Mouse (Mus musculus): Measurements from ENCODE around the gene Sfrp2. TPM values are rescaled to one million over a fixed set of nuclear protein-coding genes. Genes with fewer than 3 reads are reported as not detected.

Gene Sfrp2
- total RNA-seq, 2 experiments from 2014 or later: 2.6 to 2.8 TPM

GRCm38 (mm10) chr3:83808483-83808882, 42.4 kb downstream of the Sfrp2 start:
- H3K27ac ChIP-seq: no peak overlapping the region

GRCm38 (mm10) chr3:83811987-83812386, 45.9 kb downstream of the Sfrp2 start:
- H3K27ac ChIP-seq: no peak overlapping the region
- intact Hi-C loops (cut with DNase I): no loop called here
- no peak for TF ChIP-seq CTCF (IDR thresholded peaks at IDR 0.05)
- no peak overlapping the region for H3K4me3 ChIP-seq
- DNase-seq (ENCODE audit: extremely low spot score in 1 of 2, low spot score in 2 of 2): no peak

More at GRCm38 (mm10) chr3:83808483-83808882, 42.4 kb downstream of the Sfrp2 start:
- no peak for TF ChIP-seq CTCF (IDR thresholded peaks at IDR 0.05)
- no peak overlapping the region for H3K4me3 ChIP-seq
- DNase-seq (ENCODE audit: extremely low spot score in 1 of 2, low spot score in 2 of 2): no peak
- intact Hi-C loops (cut with DNase I): no loop called here

GRCm38 (mm10) chr3:83812863-83813262, 46.7 kb downstream of the Sfrp2 start:
- Histone ChIP-seq H3K27ac (no peak overlapping the region), H3K4me3 (no peak overlapping the region)
- intact Hi-C loops (cut with DNase I): no loop called here
- TF ChIP-seq CTCF (IDR thresholded peaks at IDR 0.05): no peak
- DNase-seq (ENCODE audit: extremely low spot score in 1 of 2, low spot score in 2 of 2): no peak

- no peak for TF ChIP-seq CTCF (IDR thresholded peaks at IDR 0.05)
- intact Hi-C loops (cut with DNase I): no loop called here
- Histone ChIP-seq H3K27ac (no peak overlapping the region), H3K4me3 (no peak overlapping the region)
- no peak for DNase-seq (ENCODE audit: extremely low spot score in 1 of 2, low spot score in 2 of 2)
Measured at GRCm38 (mm10) chr3:83816372-83816925, 50.3 kb downstream of the Sfrp2 start.

GRCm38 (mm10) chr3:83823774-83824173, 57.7 kb downstream of the Sfrp2 start:
- no peak overlapping the region for H3K27ac ChIP-seq
- intact Hi-C loops (cut with DNase I): no loop called here
- H3K4me3 ChIP-seq: no peak overlapping the region
- TF ChIP-seq CTCF (IDR thresholded peaks at IDR 0.05): no peak
- DNase-seq (ENCODE audit: extremely low spot score in 1 of 2, low spot score in 2 of 2): no peak

Other genes with a start within 250 kb of the Sfrp2 start
- under 1 TPM; 0.44 to 0.72 TPM for gene Tlr2, start 75.4 kb downstream of the Sfrp2 start, total RNA-seq (2021)